Mouse (Mus musculus): ENCODE measurements around the gene Macc1. TPM values are rescaled to one million over a fixed set of nuclear protein-coding genes. Genes with fewer than 3 reads are reported as not detected.

Gene Macc1
- polyA plus RNA-seq, 1 experiment from 2014 or later: 2.9 TPM

GRCm38 (mm10) chr12:119483296-119483695, 169.2 kb downstream of the Macc1 start:
- Histone ChIP-seq H3K4me2 (ENCODE audit: low read length) (no peak overlapping the region), H3K36me3 (ENCODE audit: control insufficient read depth, insufficient read depth, low read length) (no peaks in the 10 kb centered on the region), H3K4me1 (replicated peaks; ENCODE audit: control insufficient read depth, insufficient read depth, low read length) (no peaks in the 10 kb centered on the region), H3K27me3 (replicated peaks; ENCODE audit: control insufficient read depth, insufficient read depth, low read length) (no peaks in the 10 kb centered on the region), H3K9ac (ENCODE audit: low read length) (no peak overlapping the region), H3K4me3 (ENCODE audit: low read depth, low read length) (no peak overlapping the region), H3K27ac (ENCODE audit: low read depth) (no peak overlapping the region), H3K9me3 (ENCODE audit: control insufficient read depth, low read length) (no peaks in the 10 kb centered on the region)
- 76% methylated on average over 2 of the region's 2 CpGs for WGBS
- no peak for ATAC-seq (replicated peaks; ENCODE audit: low FRiP score, low TSS enrichment, low read depth)
- no peak for DNase-seq (ENCODE audit: low spot score)

GRCm38 (mm10) chr12:119483922-119484631, 170.0 kb downstream of the Macc1 start:
- no peaks in the 10 kb centered on the region for H3K36me3 ChIP-seq (ENCODE audit: control insufficient read depth, insufficient read depth, low read length)
- H3K27ac ChIP-seq (ENCODE audit: low read depth): no peak overlapping the region
- no peaks in the 10 kb centered on the region for H3K4me1 ChIP-seq (replicated peaks; ENCODE audit: control insufficient read depth, insufficient read depth, low read length)
- DNase-seq (ENCODE audit: low spot score) (no peak), ATAC-seq (replicated peaks; ENCODE audit: low FRiP score, low TSS enrichment, low read depth) (no peak)
- H3K4me3 ChIP-seq (ENCODE audit: low read depth, low read length): no peak overlapping the region
- H3K9ac ChIP-seq (ENCODE audit: low read length): no peak overlapping the region
- H3K27me3 ChIP-seq (replicated peaks; ENCODE audit: control insufficient read depth, insufficient read depth, low read length): no peaks in the 10 kb centered on the region
- no peaks in the 10 kb centered on the region for H3K9me3 ChIP-seq (ENCODE audit: control insufficient read depth, low read length)
- WGBS: 87% methylated on average over 5 of the region's 5 CpGs
- H3K4me2 ChIP-seq (ENCODE audit: low read length): no peak overlapping the region

DNA sequence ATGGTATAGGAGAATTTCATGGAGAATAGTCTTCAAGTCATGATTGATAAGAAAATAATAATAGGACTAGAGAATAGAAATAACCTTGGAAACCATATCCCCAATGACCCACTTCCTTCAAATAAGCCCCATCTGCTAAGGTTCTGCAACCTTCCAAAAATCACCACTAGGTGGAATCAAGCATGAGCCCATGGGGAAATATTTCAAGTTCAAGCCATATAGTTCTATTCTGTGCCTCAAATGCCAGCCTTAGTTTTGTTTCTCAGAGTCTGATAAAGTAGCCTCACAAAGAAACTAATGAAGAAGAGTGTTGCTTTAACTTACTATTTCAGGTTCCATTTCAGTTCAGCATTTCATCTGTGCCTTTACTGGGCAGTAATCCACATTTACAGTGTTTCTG, 197.1 kb downstream of the Macc1 start:
- Histone ChIP-seq H3K27ac (ENCODE audit: low read depth) (no peak overlapping the region), H3K9ac (ENCODE audit: low read length) (no peak overlapping the region), H3K9me3 (ENCODE audit: control insufficient read depth, low read length) (no peaks in the 10 kb centered on the region), H3K36me3 (ENCODE audit: control insufficient read depth, insufficient read depth, low read length) (no peaks in the 10 kb centered on the region), H3K4me2 (ENCODE audit: low read length) (no peak overlapping the region), H3K4me1 (replicated peaks; ENCODE audit: control insufficient read depth, insufficient read depth, low read length) (no peaks in the 10 kb centered on the region), H3K4me3 (ENCODE audit: low read depth, low read length) (no peak overlapping the region), H3K27me3 (replicated peaks; ENCODE audit: control insufficient read depth, insufficient read depth, low read length) (no peaks in the 10 kb centered on the region)
- no peak for DNase-seq (ENCODE audit: low spot score)
- ATAC-seq (replicated peaks; ENCODE audit: low FRiP score, low TSS enrichment, low read depth): no peak

Other genes with a start within 250 kb of the Macc1 start
- gene Itgb8, start 75.5 kb upstream of the Macc1 start, polyA plus RNA-seq (2014; fragmentation: Nextera tagmentation; extraction: Ambion mirVana): 3.7 and 4.0 TPM in 2 replicates

All from intestine, embryonic 14.5 days (tissue).